Mouse (Mus musculus) forebrain, embryonic 16.5 days (tissue): ENCODE measurements at regions not wholly inside any gene's neighbourhood (a gene's known extent, or its start where the extent isn't known, plus 50 kb on each side); places are given as distances from the start of the nearest gene placed in this dataset.

Experiments
- ATAC-seq: fragments of 200-750 bp; cut with Nextera tagmentation; 2 replicates; pipeline ENCODE4 v1.8.0; 2017; ENCODE audit warnings: mild to moderate bottlenecking, moderate library complexity
- H3K27ac ChIP-seq: fragments of 300-500 bp; sonication (generic); 2 replicates; pipeline ENCODE4 v1.5.1; 2014; ENCODE audit warnings: low read length, control low read depth
- H3K27me3 ChIP-seq: fragments of 300-500 bp; sonication (generic); replicated peaks from 2 replicates; pipeline ENCODE4 v1.6.1; 2014; ENCODE audit warnings: low read length; ENCODE audit not compliant: control insufficient read depth, insufficient read depth
- H3K36me3 ChIP-seq: fragments of 300-500 bp; sonication (generic); 2 replicates; pipeline ENCODE4 v1.6.1; 2014; ENCODE audit not compliant: control insufficient read depth, insufficient read depth
- H3K4me1 ChIP-seq: fragments of 300-500 bp; sonication (generic); replicated peaks from 2 replicates; pipeline ENCODE4 v1.6.1; 2014; ENCODE audit warnings: low read length; ENCODE audit not compliant: control insufficient read depth, insufficient read depth
- H3K4me2 ChIP-seq: fragments of 300-500 bp; sonication (generic); 2 replicates; pipeline ENCODE4 v1.6.1; 2014; ENCODE audit warnings: mild to moderate bottlenecking, low read length, control low read depth
- H3K4me3 ChIP-seq: fragments of 300-500 bp; sonication (generic); replicated peaks from 2 replicates; pipeline ENCODE4 v1.5.1; 2014; ENCODE audit warnings: mild to moderate bottlenecking, low read length, control low read depth
- H3K9ac ChIP-seq: fragments of 300-500 bp; sonication (generic); replicated peaks from 2 replicates; pipeline ENCODE4 v1.6.1; 2014; ENCODE audit warnings: low read depth, low read length, control low read depth
- H3K9me3 ChIP-seq: fragments of 300-500 bp; sonication (generic); 2 replicates; pipeline ENCODE4 v1.6.1; 2016; ENCODE audit warnings: low read length; ENCODE audit not compliant: control insufficient read depth
- WGBS: fragments of 180-500 bp; shearing (Covaris S2); extraction: QIAGEN DNeasy Blood & Tissue Kit; methylation state at CpG from one replicate; pipeline ENCODE4 v1.1.7; 2014; 5-methylcytosine and 5-hydroxymethylcytosine counted together

- H3K27me3 ChIP-seq = no peaks in the 10 kb centered on the region
- WGBS = 22% methylated on average over 3 of the region's 3 CpGs
- H3K9me3 ChIP-seq = no peaks in the 10 kb centered on the region
- H3K27ac ChIP-seq = no peak overlapping the region
- no peak for ATAC-seq
- no peak overlapping the region for H3K9ac ChIP-seq
- peaks cover 22% of the 10 kb centered on the region for H3K4me1 ChIP-seq
- H3K4me3 ChIP-seq = no peak overlapping the region
- H3K4me2 ChIP-seq = no peak overlapping the region
- H3K36me3 ChIP-seq = no peaks in the 10 kb centered on the region
These were observed 192.3 kb downstream of the Dad1 start for GRCm38 (mm10) chr14:54061570-54061969.

GRCm38 (mm10) chr14:54059776-54060175 is 194.1 kb downstream of the Dad1 start:
- no peak overlapping the region for H3K4me2 ChIP-seq

GRCm38 (mm10) chr14:54059096-54059495 is 194.8 kb downstream of the Dad1 start:
- peak overlapping the region; percentile 45; the same call in 1 of the 2 replicates for H3K27ac ChIP-seq
- 89% methylated on average over 6 of the region's 6 CpGs for WGBS
- H3K9ac ChIP-seq = no peak overlapping the region
- no peak overlapping the region for H3K4me2 ChIP-seq
- H3K4me3 ChIP-seq = no peak overlapping the region
- H3K36me3 ChIP-seq = no peaks in the 10 kb centered on the region
- H3K9me3 ChIP-seq = no peaks in the 10 kb centered on the region
- peaks cover 20% of the 10 kb centered on the region for H3K4me1 ChIP-seq
- ATAC-seq = no peak
- no peaks in the 10 kb centered on the region for H3K27me3 ChIP-seq

More at GRCm38 (mm10) chr14:54059776-54060175, 194.1 kb downstream of the Dad1 start:
- ATAC-seq = peak; percentile 92
- WGBS = 13% methylated on average over 4 of the region's 4 CpGs
- Histone ChIP-seq H3K36me3 (no peaks in the 10 kb centered on the region), H3K4me3 (no peak overlapping the region), H3K9me3 (no peaks in the 10 kb centered on the region), H3K27me3 (no peaks in the 10 kb centered on the region), H3K27ac (peak overlapping the region; percentile 63), H3K9ac (0 out of 2 replicates have a peak overlapping the region, but pooled peaks have one; percentile 20), H3K4me1 (peaks cover 21% of the 10 kb centered on the region)

- WGBS = 84% methylated on average over 7 of the region's 7 CpGs
- Histone ChIP-seq H3K9me3 (no peaks in the 10 kb centered on the region), H3K36me3 (no peaks in the 10 kb centered on the region), H3K4me1 (peaks cover 18% of the 10 kb centered on the region), H3K27me3 (no peaks in the 10 kb centered on the region), H3K9ac (no peak overlapping the region), H3K27ac (no peak overlapping the region), H3K4me3 (no peak overlapping the region), H3K4me2 (no peak overlapping the region)
- no peak for ATAC-seq
These were observed 197.2 kb downstream of the Dad1 start for GRCm38 (mm10) chr14:54056691-54057090.

GRCm38 (mm10) chr14:54055390-54055789 is 198.5 kb downstream of the Dad1 start:
- Histone ChIP-seq H3K9ac (no peak overlapping the region), H3K27me3 (no peaks in the 10 kb centered on the region), H3K9me3 (no peaks in the 10 kb centered on the region), H3K27ac (no peak overlapping the region), H3K4me2 (no peak overlapping the region), H3K4me1 (peaks cover 12% of the 10 kb centered on the region), H3K4me3 (no peak overlapping the region), H3K36me3 (no peaks in the 10 kb centered on the region)
- 47% methylated on average over 6 of the region's 6 CpGs for WGBS
- ATAC-seq = no peak

GRCm38 (mm10) chr14:54042286-54042685 is 211.6 kb downstream of the Dad1 start:
- Histone ChIP-seq H3K4me2 (no peak overlapping the region), H3K9me3 (no peaks in the 10 kb centered on the region), H3K4me1 (no peaks in the 10 kb centered on the region), H3K36me3 (no peaks in the 10 kb centered on the region), H3K27ac (no peak overlapping the region), H3K27me3 (no peaks in the 10 kb centered on the region), H3K9ac (no peak overlapping the region), H3K4me3 (no peak overlapping the region)
- no peak for ATAC-seq
- 97% methylated on average over 2 of the region's 2 CpGs for WGBS

- no peak overlapping the region for H3K9ac ChIP-seq
- H3K4me3 ChIP-seq = no peak overlapping the region
- ATAC-seq = no peak
- no peaks in the 10 kb centered on the region for H3K4me1 ChIP-seq
- 90% methylated on average over 2 of the region's 2 CpGs for WGBS
- H3K27ac ChIP-seq = no peak overlapping the region
- no peaks in the 10 kb centered on the region for H3K36me3 ChIP-seq
- H3K4me2 ChIP-seq = no peak overlapping the region
- no peaks in the 10 kb centered on the region for H3K27me3 ChIP-seq
- no peaks in the 10 kb centered on the region for H3K9me3 ChIP-seq
These were observed 213.3 kb downstream of the Dad1 start for GRCm38 (mm10) chr14:54040644-54041043.

- Histone ChIP-seq H3K4me1 (no peaks in the 10 kb centered on the region), H3K9ac (no peak overlapping the region), H3K27ac (no peak overlapping the region), H3K36me3 (no peaks in the 10 kb centered on the region), H3K4me3 (no peak overlapping the region), H3K9me3 (no peaks in the 10 kb centered on the region), H3K27me3 (no peaks in the 10 kb centered on the region), H3K4me2 (no peak overlapping the region)
- WGBS = 76% methylated on average over 2 of the region's 2 CpGs
- no peak for ATAC-seq
These were observed 219.4 kb downstream of the Dad1 start for GRCm38 (mm10) chr14:54034516-54034915.

- H3K27me3 ChIP-seq = no peaks in the 10 kb centered on the region
- H3K36me3 ChIP-seq = no peaks in the 10 kb centered on the region
- WGBS = 75% methylated on average over 4 of the region's 4 CpGs
- no peak for ATAC-seq
- no peak overlapping the region for H3K4me2 ChIP-seq
- H3K4me3 ChIP-seq = no peak overlapping the region
- no peaks in the 10 kb centered on the region for H3K9me3 ChIP-seq
- H3K4me1 ChIP-seq = no peaks in the 10 kb centered on the region
- H3K9ac ChIP-seq = no peak overlapping the region
- no peak overlapping the region for H3K27ac ChIP-seq
These were observed 230.4 kb downstream of the Dad1 start for GRCm38 (mm10) chr14:54023552-54023951.

- no peaks in the 10 kb centered on the region for H3K36me3 ChIP-seq
- H3K27me3 ChIP-seq = no peaks in the 10 kb centered on the region
- no peak overlapping the region for H3K9ac ChIP-seq
- no peaks in the 10 kb centered on the region for H3K4me1 ChIP-seq
- 91% methylated on average over 6 of the region's 6 CpGs for WGBS
- no peak overlapping the region for H3K4me2 ChIP-seq
- H3K4me3 ChIP-seq = no peak overlapping the region
- no peaks in the 10 kb centered on the region for H3K9me3 ChIP-seq
- no peak overlapping the region for H3K27ac ChIP-seq
- ATAC-seq = no peak
These were observed 232.5 kb downstream of the Dad1 start for GRCm38 (mm10) chr14:54021443-54021842.
